Mouse (Mus musculus) liver, postnatal 0 days (tissue): ENCODE results near the gene Adam19.

ENCODE experiments used
- CTCF ChIP-seq: sonication (generic); IDR thresholded peaks from 2 replicates; pipeline ENCODE4 v1.5.1; 2016; ENCODE audit warnings: antibody characterized with exemption, low read depth
- EP300 ChIP-seq: IDR thresholded peaks from 2 replicates; pipeline ENCODE4 v1.6.1; 2016; ENCODE audit warnings: antibody characterized with exemption, low read depth, mild to moderate bottlenecking

- TF ChIP-seq CTCF (no peak), EP300 (no peak)
These were observed 33.4 kb downstream of the Adam19 start for GRCm38 (mm10) chr11:46089081-46089713.
